Mouse (Mus musculus): ENCODE measurements around the gene Obox6. TPM values are rescaled to one million over a fixed set of nuclear protein-coding genes. Genes with fewer than 3 reads are reported as not detected.

The Obox6 gene
- polyA plus RNA-seq (2012; ENCODE audit: insufficient read depth, insufficient read length, low replicate concordance, missing spikeins): not detected in 2 replicates

DNA sequence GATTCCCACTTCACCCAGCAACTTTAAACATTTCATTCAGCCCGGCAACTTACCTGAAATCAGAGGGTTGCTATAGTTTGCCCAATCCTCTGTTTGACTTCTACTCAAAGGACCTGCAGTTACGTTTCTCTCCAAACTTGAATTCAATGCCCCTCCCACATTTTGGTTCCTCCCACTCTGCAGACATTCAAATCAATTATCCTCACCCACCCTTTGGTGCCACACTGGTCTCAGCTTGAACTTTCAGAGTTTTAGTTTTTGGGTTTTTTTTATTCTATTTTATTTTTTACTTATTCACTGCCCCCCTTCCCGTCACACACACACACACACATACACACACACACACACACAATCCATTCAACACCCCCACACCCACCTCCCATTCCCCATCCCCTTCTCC lies at the start of gene Obox6:
Gene Obox6, minus strand, starts transcription at position 101 of the 400 bp plus-strand sequence.
- WGBS: 88% methylated on average over 3 of the region's 3 CpGs
- TF ChIP-seq POLR2A (IDR thresholded peaks at IDR 0.05; ENCODE audit: insufficient read depth, low read depth, low read length): no peak
- TF ChIP-seq CTCF (IDR thresholded peaks at IDR 0.05; ENCODE audit: insufficient read depth, low read depth, low read length): no peak
- no peaks in the 10 kb centered on the region for H3K4me1 ChIP-seq (ENCODE audit: control insufficient read depth, insufficient read depth, low read length)
- no peak within 1 kb of the TSS for H3K27ac ChIP-seq (ENCODE audit: insufficient read depth, low read depth, low read length)
- no peak within 1 kb of the TSS for H3K4me3 ChIP-seq (ENCODE audit: insufficient read depth, low read depth, low read length)

- TF ChIP-seq POLR2A (IDR thresholded peaks at IDR 0.05; ENCODE audit: insufficient read depth, low read depth, low read length) (no peak), CTCF (IDR thresholded peaks at IDR 0.05; ENCODE audit: insufficient read depth, low read depth, low read length) (no peak)
- H3K27ac ChIP-seq (ENCODE audit: insufficient read depth, low read depth, low read length): no peak overlapping the region
- no peak overlapping the region for H3K4me3 ChIP-seq (ENCODE audit: insufficient read depth, low read depth, low read length)
- WGBS: 87% methylated on average over 2 of the region's 2 CpGs
- H3K4me1 ChIP-seq (ENCODE audit: control insufficient read depth, insufficient read depth, low read length): no peaks in the 10 kb centered on the region
Observed at GRCm38 (mm10) chr7:15884127-15884526, 44.6 kb upstream of the Obox6 start.

DNA sequence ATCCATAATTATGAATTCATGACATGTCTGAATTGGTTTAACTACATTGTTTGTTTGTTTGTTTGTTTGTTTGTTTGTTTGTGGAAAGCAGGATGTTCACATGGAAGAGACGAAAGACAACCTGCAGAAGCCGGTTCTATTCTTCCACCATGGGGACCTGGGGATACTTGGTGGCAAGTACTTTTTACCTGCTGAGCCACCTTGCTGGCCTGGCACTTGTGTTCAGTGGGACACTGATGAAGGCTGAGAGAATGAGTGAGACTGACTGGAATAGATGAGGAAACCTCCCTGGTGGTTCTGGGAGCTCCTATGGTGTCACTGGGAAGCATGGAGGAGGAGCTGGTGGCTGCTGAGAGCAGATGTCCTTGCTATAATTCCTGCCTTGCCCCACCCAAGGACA lies 42.8 kb upstream of the Obox6 start, which contains the start of gene Crxos:
Gene Crxos, plus strand, starts transcription at position 301 of the 400 bp plus-strand sequence.
- H3K4me3 ChIP-seq (ENCODE audit: insufficient read depth, low read depth, low read length): no peak within 1 kb of the TSS
- 86% methylated on average over 2 of the region's 2 CpGs for WGBS

DNA sequence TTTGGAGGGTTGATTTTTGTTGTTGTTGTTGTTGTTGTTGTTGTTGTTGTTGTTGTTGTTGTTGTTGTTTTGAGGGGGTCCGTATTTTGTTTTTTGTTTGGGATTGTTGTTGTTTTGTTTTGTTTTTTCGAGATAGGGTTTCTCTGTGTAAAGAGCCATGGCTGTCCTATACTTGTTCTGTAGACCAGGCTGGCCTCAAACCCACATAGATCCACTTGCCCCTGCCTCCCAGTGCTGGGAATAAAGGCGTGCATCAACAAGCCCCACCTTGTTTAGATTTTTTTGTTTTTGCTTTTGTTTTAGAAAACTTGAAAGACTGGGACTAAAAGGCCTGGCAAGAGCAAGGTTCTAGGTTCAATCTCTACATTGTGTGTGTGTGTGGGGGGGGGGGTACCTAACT lies 42.4 kb upstream of the Obox6 start:
- no peak for TF ChIP-seq POLR2A (IDR thresholded peaks at IDR 0.05; ENCODE audit: insufficient read depth, low read depth, low read length)
- TF ChIP-seq CTCF (IDR thresholded peaks at IDR 0.05; ENCODE audit: insufficient read depth, low read depth, low read length): no peak
- Histone ChIP-seq H3K4me1 (ENCODE audit: control insufficient read depth, insufficient read depth, low read length) (no peaks in the 10 kb centered on the region), H3K27ac (ENCODE audit: insufficient read depth, low read depth, low read length) (no peak overlapping the region), H3K4me3 (ENCODE audit: insufficient read depth, low read depth, low read length) (no peak overlapping the region)
- 53% methylated on average over 3 of the region's 3 CpGs for WGBS

More for the DNA sequence above, 42.8 kb upstream of the Obox6 start, which contains the start of gene Crxos:
- no peak for TF ChIP-seq CTCF (IDR thresholded peaks at IDR 0.05; ENCODE audit: insufficient read depth, low read depth, low read length)
- H3K27ac ChIP-seq (ENCODE audit: insufficient read depth, low read depth, low read length): no peak within 1 kb of the TSS
- H3K4me1 ChIP-seq (ENCODE audit: control insufficient read depth, insufficient read depth, low read length): no peaks in the 10 kb centered on the region

DNA sequence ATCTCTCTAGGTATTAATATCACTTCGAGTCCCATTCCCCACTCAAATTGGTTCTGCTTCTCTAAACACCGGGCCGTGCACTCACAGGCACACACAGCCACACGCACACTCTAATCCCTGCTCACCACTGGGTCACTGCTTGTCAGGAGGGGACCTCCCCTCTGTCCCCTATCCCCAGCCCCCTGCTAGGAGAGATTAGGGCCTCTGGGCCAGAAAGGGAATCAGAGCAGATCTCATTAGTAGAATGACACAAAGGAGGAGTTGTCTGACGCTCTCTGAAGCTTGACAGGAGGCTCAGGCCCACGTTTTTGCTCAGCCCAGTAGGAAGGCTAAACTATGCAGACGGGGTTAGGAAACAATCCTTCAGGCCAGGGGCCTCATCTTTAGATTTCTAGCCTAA lies 41.9 kb upstream of the Obox6 start:
- Histone ChIP-seq H3K4me3 (ENCODE audit: insufficient read depth, low read depth, low read length) (no peak overlapping the region), H3K27ac (ENCODE audit: insufficient read depth, low read depth, low read length) (no peak overlapping the region), H3K4me1 (ENCODE audit: control insufficient read depth, insufficient read depth, low read length) (no peaks in the 10 kb centered on the region)
- TF ChIP-seq POLR2A (IDR thresholded peaks at IDR 0.05; ENCODE audit: insufficient read depth, low read depth, low read length): no peak
- no peak for TF ChIP-seq CTCF (IDR thresholded peaks at IDR 0.05; ENCODE audit: insufficient read depth, low read depth, low read length)
- WGBS: 11% methylated on average over 7 of the region's 7 CpGs

DNA sequence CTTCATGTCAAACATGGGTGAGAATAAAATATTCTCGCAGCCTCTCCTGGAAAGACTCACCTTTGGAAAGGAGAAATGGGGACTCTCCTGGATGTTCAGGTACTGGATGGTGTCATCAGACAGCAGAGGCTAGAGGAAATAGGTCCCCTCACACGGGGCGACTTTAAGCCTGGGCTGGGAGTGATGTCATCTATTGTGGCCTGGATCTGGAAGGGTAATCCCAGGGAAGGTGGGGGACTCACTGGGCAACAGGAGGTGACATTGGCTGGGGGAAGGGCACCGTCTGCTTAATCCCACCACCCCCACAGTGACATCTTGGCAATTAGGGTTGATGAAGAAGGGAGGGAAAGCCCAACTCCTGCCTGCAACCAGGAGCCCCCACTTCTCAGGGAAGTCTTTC lies 40.3 kb upstream of the Obox6 start, which contains the start of gene Crx:
Gene Crx, minus strand, starts transcription at position 213 of the 400 bp plus-strand sequence.
- no peak within 1 kb of the TSS for H3K27ac ChIP-seq (ENCODE audit: insufficient read depth, low read depth, low read length)
- H3K4me3 ChIP-seq (ENCODE audit: insufficient read depth, low read depth, low read length): no peak within 1 kb of the TSS
- H3K4me1 ChIP-seq (ENCODE audit: control insufficient read depth, insufficient read depth, low read length): no peaks in the 10 kb centered on the region
- TF ChIP-seq POLR2A (IDR thresholded peaks at IDR 0.05; ENCODE audit: insufficient read depth, low read depth, low read length) (no peak), CTCF (IDR thresholded peaks at IDR 0.05; ENCODE audit: insufficient read depth, low read depth, low read length) (no peak)
- 35% methylated on average over 4 of the region's 4 CpGs for WGBS

DNA sequence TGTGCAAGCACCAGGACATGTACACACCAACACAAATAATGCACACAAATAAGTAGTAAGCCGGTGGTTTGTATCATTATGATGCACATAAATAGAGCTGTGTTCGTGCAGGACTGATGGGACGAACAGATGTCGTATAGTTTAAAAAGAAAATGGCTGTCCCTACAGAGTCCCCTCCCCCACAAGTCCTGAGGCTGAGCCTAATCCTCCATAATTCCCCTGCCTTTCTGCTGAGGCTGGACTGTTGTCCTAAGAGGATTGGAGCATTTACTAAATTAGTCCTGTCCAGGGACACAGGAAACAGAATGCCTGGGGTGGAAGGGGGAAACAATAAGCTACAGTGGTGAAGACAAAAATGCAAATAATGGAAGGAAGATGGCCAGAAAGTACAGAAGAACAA lies 24.6 kb upstream of the Obox6 start:
- 58% methylated on average over 4 of the region's 4 CpGs for WGBS

DNA sequence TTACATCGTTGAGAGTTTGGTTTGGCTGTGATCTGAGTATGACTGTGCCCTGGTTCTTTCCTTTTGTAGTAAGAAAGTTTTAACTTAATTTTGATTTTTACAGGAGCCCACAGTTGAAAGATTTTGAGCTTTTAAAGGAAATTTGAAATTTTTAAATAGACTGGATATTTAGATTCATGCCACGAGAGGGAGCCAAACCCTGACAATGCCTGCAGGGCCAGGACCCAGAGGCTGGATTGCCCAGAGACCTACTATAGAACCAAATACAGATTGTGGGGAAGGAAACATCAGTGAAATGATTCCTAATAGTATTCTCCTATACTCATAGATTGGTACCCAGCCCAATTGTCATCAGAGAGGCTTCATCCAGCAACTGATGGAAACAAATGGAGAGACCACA lies 20.2 kb upstream of the Obox6 start:
- Histone ChIP-seq H3K4me3 (ENCODE audit: insufficient read depth, low read depth, low read length) (no peak overlapping the region), H3K4me1 (ENCODE audit: control insufficient read depth, insufficient read depth, low read length) (no peaks in the 10 kb centered on the region), H3K27ac (ENCODE audit: insufficient read depth, low read depth, low read length) (no peak overlapping the region)
- WGBS: 40% methylated on average over 2 of the region's 2 CpGs
- TF ChIP-seq POLR2A (IDR thresholded peaks at IDR 0.05; ENCODE audit: insufficient read depth, low read depth, low read length): no peak
- no peak for TF ChIP-seq CTCF (IDR thresholded peaks at IDR 0.05; ENCODE audit: insufficient read depth, low read depth, low read length)

More for the DNA sequence above, 24.6 kb upstream of the Obox6 start:
- no peak for TF ChIP-seq POLR2A (IDR thresholded peaks at IDR 0.05; ENCODE audit: insufficient read depth, low read depth, low read length)
- no peak for TF ChIP-seq CTCF (IDR thresholded peaks at IDR 0.05; ENCODE audit: insufficient read depth, low read depth, low read length)
- no peak overlapping the region for H3K4me3 ChIP-seq (ENCODE audit: insufficient read depth, low read depth, low read length)
- no peaks in the 10 kb centered on the region for H3K4me1 ChIP-seq (ENCODE audit: control insufficient read depth, insufficient read depth, low read length)
- H3K27ac ChIP-seq (ENCODE audit: insufficient read depth, low read depth, low read length): no peak overlapping the region

Other genes with a start within 250 kb of the Obox6 start
- not detected in 2 replicates for gene Obox3, start 199.8 kb downstream of the Obox6 start, polyA plus RNA-seq (2012; ENCODE audit: insufficient read depth, insufficient read length, low replicate concordance, missing spikeins)
- gene Obox5, start 89.5 kb downstream of the Obox6 start, polyA plus RNA-seq (2012; ENCODE audit: insufficient read depth, insufficient read length, low replicate concordance, missing spikeins): not detected in 2 replicates
- not detected in 2 replicates for gene Crx, start 40.3 kb upstream of the Obox6 start, polyA plus RNA-seq (2012; ENCODE audit: insufficient read depth, insufficient read length, low replicate concordance, missing spikeins)
- gene Crxos, start 42.9 kb upstream of the Obox6 start, polyA plus RNA-seq (2012; ENCODE audit: insufficient read depth, insufficient read length, low replicate concordance, missing spikeins): not detected in 2 replicates
- 430 TPM in 1 of 2 replicates, not detected in the other for gene Selenow, start 82.7 kb upstream of the Obox6 start, polyA plus RNA-seq (2012; ENCODE audit: insufficient read depth, insufficient read length, low replicate concordance, missing spikeins)
- not detected in 2 replicates for gene Nop53, start 106.4 kb upstream of the Obox6 start, polyA plus RNA-seq (2012; ENCODE audit: insufficient read depth, insufficient read length, low replicate concordance, missing spikeins)
- gene Ehd2, start 127.9 kb upstream of the Obox6 start, polyA plus RNA-seq (2012; ENCODE audit: insufficient read depth, insufficient read length, low replicate concordance, missing spikeins): not detected in 2 replicates
- not detected in 2 replicates for gene Bicra, start 208.2 kb upstream of the Obox6 start, polyA plus RNA-seq (2012; ENCODE audit: insufficient read depth, insufficient read length, low replicate concordance, missing spikeins)
- not detected in 2 replicates for gene Zfp541, start 222.1 kb upstream of the Obox6 start, polyA plus RNA-seq (2012; ENCODE audit: insufficient read depth, insufficient read length, low replicate concordance, missing spikeins)

Measured in olfactory bulb, adult 2 months (tissue).